Mouse (Mus musculus) C2C12 (cell line): ENCODE measurements around the gene 9930021J03Rik.

Experiments used
- CEBPB ChIP-seq: IDR thresholded peaks from one replicate; pipeline ENCODE4 v1.6.1; 2011; ENCODE audit warnings: low read depth, mild to moderate bottlenecking, control low read depth, moderate library complexity
- CTCF ChIP-seq: IDR thresholded peaks from one replicate; pipeline ENCODE4 v1.5.1; 2011; ENCODE audit not compliant: control insufficient read depth, insufficient read depth, insufficient read length
- FOSL1 ChIP-seq: IDR thresholded peaks from one replicate; pipeline ENCODE4 v1.8.0; 2011; ENCODE audit warnings: mild to moderate bottlenecking, low read length; ENCODE audit not compliant: poor library complexity, insufficient read depth, severe bottlenecking
- MAX ChIP-seq: IDR thresholded peaks from one replicate; pipeline ENCODE4 v1.6.1; 2011; ENCODE audit warnings: mild to moderate bottlenecking, control low read depth
- MYOD1 ChIP-seq: IDR thresholded peaks from one replicate; pipeline ENCODE4 v1.6.1; 2011; ENCODE audit warnings: low read depth; ENCODE audit not compliant: control insufficient read depth, insufficient read length
- MYOG ChIP-seq: IDR thresholded peaks from one replicate; pipeline ENCODE4 v1.6.1; 2011; ENCODE audit not compliant: control insufficient read depth, insufficient read length; ENCODE audit errors: extremely low read depth

GRCm38 (mm10) chr19:29708461-29708860 lies 97.3 kb downstream of the 9930021J03Rik start:
- TF ChIP-seq CTCF = no peak
- TF ChIP-seq FOSL1 = no peak
- no peak for TF ChIP-seq CEBPB
- TF ChIP-seq MYOD1 = no peak
- TF ChIP-seq MAX = no peak
- TF ChIP-seq MYOG = no peak
